Mouse (Mus musculus): ENCODE measurements around the gene Bphl.
"Not testable (repeated sequence)": the region's sequence is repeated elsewhere in the genome, so short reads cannot be mapped to it uniquely, and the experiment has no call there.

- TF ChIP-seq CTCF (IDR thresholded peaks at IDR 0.05; ENCODE audit: borderline replicate concordance, extremely low read depth, insufficient read depth, insufficient read length); POLR2A (IDR thresholded peaks at IDR 0.05; ENCODE audit: borderline replicate concordance, extremely low read depth, insufficient read depth, insufficient read length, poor library complexity, severe bottlenecking): not testable (repeated sequence)
Observed at GRCm38 (mm10) chr13:34075893-34076292, 38.5 kb downstream of the Bphl start.

All from brain, embryonic 14.5 days (tissue).